Mouse (Mus musculus) hindbrain, embryonic 12.5 days (tissue): Measurements from ENCODE around the gene Afp. TPM values are rescaled to one million over a fixed set of nuclear protein-coding genes. Genes with fewer than 3 reads are reported as not detected.

Experiments used
- ATAC-seq: fragments of 200-750 bp; cut with Nextera tagmentation; 2 replicates; pipeline ENCODE4 v1.8.0; 2017; ENCODE audit warnings: moderate TSS enrichment; ENCODE audit not compliant: low FRiP score
- H3K27ac ChIP-seq: fragments of 300-500 bp; sonication (generic); 2 replicates; pipeline ENCODE4 v1.5.1; 2016; ENCODE audit warnings: mild to moderate bottlenecking
- H3K27me3 ChIP-seq: fragments of 300-500 bp; sonication (generic); 2 replicates; pipeline ENCODE4 v1.6.1; 2016; ENCODE audit warnings: mild to moderate bottlenecking
- H3K36me3 ChIP-seq: fragments of 300-500 bp; sonication (generic); 2 replicates; pipeline ENCODE4 v1.6.1; 2016; ENCODE audit warnings: mild to moderate bottlenecking
- H3K4me1 ChIP-seq: fragments of 300-500 bp; sonication (generic); 2 replicates; pipeline ENCODE4 v1.6.1; 2016
- H3K4me2 ChIP-seq: fragments of 300-500 bp; sonication (generic); replicated peaks from 2 replicates; pipeline ENCODE4 v1.6.1; 2016; ENCODE audit warnings: mild to moderate bottlenecking
- H3K4me3 ChIP-seq: fragments of 300-500 bp; sonication (generic); 2 replicates; pipeline ENCODE4 v1.5.1; 2016; ENCODE audit warnings: mild to moderate bottlenecking
- H3K9ac ChIP-seq: fragments of 300-500 bp; sonication (generic); 2 replicates; pipeline ENCODE4 v1.6.1; 2016; ENCODE audit warnings: mild to moderate bottlenecking, moderate library complexity
- H3K9me3 ChIP-seq: fragments of 300-500 bp; sonication (generic); replicated peaks from 2 replicates; pipeline ENCODE4 v1.6.1; 2016; ENCODE audit warnings: mild to moderate bottlenecking
- WGBS: fragments of 180-500 bp; shearing (Covaris S2); methylation state at CpG from one replicate; pipeline ENCODE4 v1.1.7; 2016; 5-methylcytosine and 5-hydroxymethylcytosine counted together
- polyA plus RNA-seq: library from polyadenylated mRNA; unstranded; fragments of >200 nt; fragmentation: Nextera tagmentation; extraction: Ambion mirVana; gene quantifications from 2 replicates; pipeline ENCODE4 v1.2.1, GENCODE M21; 2016

Afp gene
- polyA plus RNA-seq, 1 experiment from 2014 or later, result 0.41 TPM

GRCm38 (mm10) chr5:90509828-90510592, 19.5 kb downstream of the Afp start:
- H3K4me2 ChIP-seq, result no peak overlapping the region
- no peak overlapping the region for H3K27ac ChIP-seq
- WGBS, result 91% methylated on average over 5 of the region's 5 CpGs
- no peaks in the 10 kb centered on the region for H3K36me3 ChIP-seq
- H3K9ac ChIP-seq, result no peak overlapping the region
- H3K4me1 ChIP-seq, result 0 out of 2 replicates have a peak, but pooled peaks cover 3% of the 10 kb centered on the region
- H3K4me3 ChIP-seq, result no peak overlapping the region
- H3K9me3 ChIP-seq, result no peaks in the 10 kb centered on the region
- no peaks in the 10 kb centered on the region for H3K27me3 ChIP-seq
- ATAC-seq, result no peak

- ATAC-seq, result no peak
- no peaks in the 10 kb centered on the region for H3K36me3 ChIP-seq
- H3K27me3 ChIP-seq, result no peaks in the 10 kb centered on the region
- H3K4me3 ChIP-seq, result no peak overlapping the region
- no peak overlapping the region for H3K27ac ChIP-seq
- whole genome bisulfite sequencing, result 82% methylated on average over 6 of the region's 6 CpGs
- H3K9me3 ChIP-seq, result no peaks in the 10 kb centered on the region
- H3K9ac ChIP-seq, result no peak overlapping the region
- 0 out of 2 replicates have a peak, but pooled peaks cover 3% of the 10 kb centered on the region for H3K4me1 ChIP-seq
- no peak overlapping the region for H3K4me2 ChIP-seq
Observed at GRCm38 (mm10) chr5:90512288-90512955, 21.9 kb downstream of the Afp start.

GRCm38 (mm10) chr5:90515561-90515960, 25.0 kb downstream of the Afp start:
- H3K27me3 ChIP-seq, result no peaks in the 10 kb centered on the region
- 93% methylated on average over 6 of the region's 6 CpGs for WGBS

GRCm38 (mm10) chr5:90518356-90519100, 28.0 kb downstream of the Afp start, which contains the start of gene Afm:
Gene Afm (plus strand): TSS chr5:90518932.
- Histone ChIP-seq H3K36me3 (no peaks in the 10 kb centered on the region), H3K4me2 (no peak within 1 kb of the TSS), H3K4me3 (no peak within 1 kb of the TSS), H3K9ac (no peak within 1 kb of the TSS), H3K9me3 (no peaks in the 10 kb centered on the region), H3K27me3 (no peaks in the 10 kb centered on the region), H3K4me1 (no peaks in the 10 kb centered on the region), H3K27ac (no peak within 1 kb of the TSS)
- WGBS, result 90% methylated on average over 6 of the region's 6 CpGs
- no peak for ATAC-seq

More at GRCm38 (mm10) chr5:90515561-90515960, 25.0 kb downstream of the Afp start:
- no peak overlapping the region for H3K27ac ChIP-seq
- no peak overlapping the region for H3K4me2 ChIP-seq
- no peak overlapping the region for H3K9ac ChIP-seq
- ATAC-seq, result no peak
- H3K4me3 ChIP-seq, result no peak overlapping the region
- H3K4me1 ChIP-seq, result no peaks in the 10 kb centered on the region
- H3K36me3 ChIP-seq, result no peaks in the 10 kb centered on the region
- H3K9me3 ChIP-seq, result no peaks in the 10 kb centered on the region

- no peak for ATAC-seq
- H3K4me3 ChIP-seq, result no peak overlapping the region
- no peak overlapping the region for H3K9ac ChIP-seq
- H3K27me3 ChIP-seq, result no peaks in the 10 kb centered on the region
- H3K4me2 ChIP-seq, result no peak overlapping the region
- H3K9me3 ChIP-seq, result no peaks in the 10 kb centered on the region
- no peaks in the 10 kb centered on the region for H3K4me1 ChIP-seq
- H3K27ac ChIP-seq, result no peak overlapping the region
- 88% methylated on average over 8 of the region's 8 CpGs for WGBS
- no peaks in the 10 kb centered on the region for H3K36me3 ChIP-seq
Observed at GRCm38 (mm10) chr5:90551191-90551590, 60.7 kb downstream of the Afp start.

- Histone ChIP-seq H3K27me3 (no peaks in the 10 kb centered on the region), H3K36me3 (no peaks in the 10 kb centered on the region), H3K4me2 (no peak overlapping the region), H3K27ac (no peak overlapping the region), H3K9me3 (no peaks in the 10 kb centered on the region), H3K9ac (no peak overlapping the region), H3K4me1 (no peaks in the 10 kb centered on the region), H3K4me3 (no peak overlapping the region)
- 86% methylated on average over 3 of the region's 3 CpGs for WGBS
- no peak for ATAC-seq
Observed at GRCm38 (mm10) chr5:90556052-90556451, 65.5 kb downstream of the Afp start.

Other genes starting within 250 kb of the Afp start
- 29.2 and 32.3 TPM in 2 replicates for gene Ankrd17, start 124.2 kb upstream of the Afp start, polyA plus RNA-seq
- gene Gm9958, start 123.5 kb upstream of the Afp start, polyA plus RNA-seq, result 6.6 and 7.3 TPM in 2 replicates
- gene Alb, start 29.8 kb upstream of the Afp start, polyA plus RNA-seq, result not detected in 2 replicates
- gene Afm, start 28.2 kb downstream of the Afp start, polyA plus RNA-seq, result not detected in 2 replicates
- gene 5830473C10Rik, start 70.4 kb downstream of the Afp start, polyA plus RNA-seq, result not detected in 2 replicates
- gene Rassf6, start 149.9 kb downstream of the Afp start, polyA plus RNA-seq, result 0.62 and 0.73 TPM in 2 replicates